Mouse (Mus musculus): ENCODE data around the gene Chst2. TPM values are rescaled to one million over a fixed set of nuclear protein-coding genes. Genes with fewer than 3 reads are reported as not detected.

The Chst2 gene
- polyA plus RNA-seq, 1 experiment from 2014 or later, result 12.1 TPM

DNA sequence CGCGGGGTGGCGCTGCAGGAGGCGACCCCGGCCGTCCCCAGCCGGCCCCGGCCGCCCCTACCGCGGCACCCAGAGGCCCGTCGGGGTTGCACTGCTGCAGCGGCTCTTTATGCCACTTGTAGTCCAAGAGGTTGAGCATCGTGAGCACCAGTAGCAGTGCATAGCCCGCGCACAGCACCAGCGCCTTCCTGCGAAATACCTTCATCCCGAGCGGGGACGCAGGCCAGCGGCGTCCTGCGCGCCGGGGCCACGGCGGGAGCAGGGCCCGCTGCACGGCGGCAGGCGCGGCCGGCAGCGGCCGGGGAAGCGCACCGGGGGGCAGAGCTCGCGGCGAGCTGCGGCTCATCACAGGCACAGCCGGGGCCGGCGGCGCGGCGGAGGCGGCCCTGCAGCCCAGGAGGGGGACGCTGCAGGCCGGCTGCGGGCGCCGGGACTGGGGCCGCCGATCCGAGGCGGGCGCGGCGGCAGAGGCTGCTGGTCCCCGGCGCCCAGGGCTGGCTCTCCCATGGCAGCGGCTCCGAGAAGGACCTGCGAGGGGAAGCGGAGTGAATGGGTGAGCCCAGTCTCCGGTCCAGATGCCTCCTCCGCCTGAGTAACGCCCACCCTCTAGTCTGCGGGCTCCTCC, 464 bp downstream of the Chst2 start:
- peaks cover 41% of the 10 kb centered on the region for H3K27me3 ChIP-seq
- WGBS, result under 1% methylated on average over 56 of the region's 72 CpGs
- peak overlapping the region; percentile 78 for H3K27ac ChIP-seq
- peak overlapping the region; percentile 55 for H3K4me3 ChIP-seq
- H3K9me3 ChIP-seq, result no peaks in the 10 kb centered on the region
- peak; percentile 19 for ATAC-seq (ENCODE audit: borderline replicate concordance, extremely low read depth, low FRiP score, low TSS enrichment)
- H3K4me1 ChIP-seq, result peaks cover 26% of the 10 kb centered on the region
- H3K4me2 ChIP-seq, result peak overlapping the region; percentile 82
- no peaks in the 10 kb centered on the region for H3K36me3 ChIP-seq
- H3K9ac ChIP-seq, result peak overlapping the region; percentile 62

DNA sequence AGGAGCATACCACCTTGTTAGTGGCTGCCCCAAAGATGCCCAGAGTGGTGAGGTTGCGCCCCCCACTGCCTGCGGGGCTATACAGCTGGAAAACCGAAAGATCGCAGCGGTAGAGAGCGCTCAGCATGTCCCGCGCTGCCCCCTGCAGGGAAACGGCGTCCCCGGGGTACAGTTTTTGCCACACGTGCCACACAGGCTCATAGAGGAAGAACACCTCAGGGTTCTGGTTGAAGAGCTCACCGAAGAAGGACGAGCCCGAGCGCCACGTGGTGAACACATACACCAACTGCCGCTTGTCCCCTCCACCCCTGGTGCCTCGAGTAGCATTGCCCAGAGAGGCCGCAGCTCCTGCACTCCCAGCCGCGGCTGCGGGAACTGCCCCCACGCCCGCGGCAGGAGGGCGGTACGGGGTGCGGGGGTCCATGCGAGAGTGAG, 994 bp downstream of the Chst2 start:
- ATAC-seq (ENCODE audit: borderline replicate concordance, extremely low read depth, low FRiP score, low TSS enrichment), result peak; percentile 11; the same call in 1 of the 2 replicates
- Histone ChIP-seq H3K27me3 (peaks cover 41% of the 10 kb centered on the region), H3K27ac (no peak overlapping the region), H3K9ac (peak overlapping the region; percentile 62), H3K4me1 (peaks cover 26% of the 10 kb centered on the region), H3K4me2 (peak overlapping the region; percentile 82), H3K36me3 (no peaks in the 10 kb centered on the region), H3K9me3 (no peaks in the 10 kb centered on the region), H3K4me3 (peak overlapping the region; percentile 55)
- 1% methylated on average over 29 of the region's 30 CpGs for WGBS

GRCm38 (mm10) chr9:95404811-95405465, 1.6 kb downstream of the Chst2 start:
- WGBS, result 70% methylated on average over 38 of the region's 38 CpGs
- peak overlapping the region; percentile 55 for H3K4me3 ChIP-seq
- H3K4me1 ChIP-seq, result peaks cover 26% of the 10 kb centered on the region
- 0 out of 2 replicates have a peak overlapping the region, but pooled peaks have one; percentile 17 for H3K9ac ChIP-seq
- no peak for ATAC-seq (ENCODE audit: borderline replicate concordance, extremely low read depth, low FRiP score, low TSS enrichment)
- peaks cover 41% of the 10 kb centered on the region for H3K27me3 ChIP-seq
- no peak overlapping the region for H3K27ac ChIP-seq
- no peaks in the 10 kb centered on the region for H3K36me3 ChIP-seq
- peak overlapping the region; percentile 82 for H3K4me2 ChIP-seq
- no peaks in the 10 kb centered on the region for H3K9me3 ChIP-seq

DNA sequence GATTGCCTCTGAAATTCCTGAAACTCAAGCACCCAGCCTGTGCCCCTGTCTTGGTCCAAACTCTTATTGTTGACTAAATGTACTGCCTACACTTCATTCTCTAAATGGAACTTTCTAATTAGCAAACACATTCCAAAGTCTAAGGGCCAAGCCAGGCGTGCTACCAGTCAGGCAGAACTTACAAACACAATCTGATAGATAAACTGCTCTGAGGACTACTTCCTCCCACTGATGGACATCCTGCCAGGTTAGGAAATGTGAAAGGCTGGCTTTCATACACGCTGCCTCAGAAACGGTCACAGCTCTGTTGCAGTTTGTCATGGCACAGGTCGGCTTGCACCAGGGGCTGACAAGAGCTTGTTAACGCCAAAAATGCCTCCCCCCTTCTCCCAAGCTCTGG, 4.8 kb downstream of the Chst2 start:
- WGBS, result 17% methylated on average over 5 of the region's 5 CpGs
- H3K36me3 ChIP-seq, result no peaks in the 10 kb centered on the region
- no peak overlapping the region for H3K9ac ChIP-seq
- peaks cover 23% of the 10 kb centered on the region for H3K27me3 ChIP-seq
- ATAC-seq (ENCODE audit: borderline replicate concordance, extremely low read depth, low FRiP score, low TSS enrichment), result no peak
- no peaks in the 10 kb centered on the region for H3K9me3 ChIP-seq
- no peak overlapping the region for H3K4me3 ChIP-seq
- H3K4me1 ChIP-seq, result peaks cover 18% of the 10 kb centered on the region
- H3K4me2 ChIP-seq, result no peak overlapping the region
- no peak overlapping the region for H3K27ac ChIP-seq

DNA sequence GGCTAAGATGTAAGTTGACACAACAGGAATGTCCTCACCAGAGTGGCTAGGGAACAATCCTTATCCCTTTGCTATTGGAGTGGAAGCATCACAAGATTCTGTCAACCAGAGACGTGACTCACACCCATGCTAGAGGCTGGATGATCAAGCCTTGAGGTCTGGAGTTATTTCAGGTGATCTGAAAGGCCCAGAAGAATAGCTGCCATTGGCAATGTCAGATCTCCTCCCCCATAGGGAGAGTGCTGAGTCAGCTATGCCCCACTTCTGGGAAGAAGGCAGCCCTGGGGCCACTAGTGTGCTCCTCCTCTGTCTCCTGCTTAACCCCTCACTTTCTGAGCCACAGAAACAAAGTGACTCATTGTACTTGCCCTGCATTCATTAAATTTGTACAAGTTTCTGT, 14.5 kb downstream of the Chst2 start:
- H3K27me3 ChIP-seq, result no peaks in the 10 kb centered on the region
- no peak overlapping the region for H3K27ac ChIP-seq
- 31% methylated on average over 1 of the region's 1 CpGs for WGBS
- no peak overlapping the region for H3K4me3 ChIP-seq
- no peaks in the 10 kb centered on the region for H3K36me3 ChIP-seq
- peaks cover 11% of the 10 kb centered on the region; the same call in 1 of the 2 replicates for H3K4me1 ChIP-seq
- H3K4me2 ChIP-seq, result no peak overlapping the region
- H3K9ac ChIP-seq, result no peak overlapping the region
- ATAC-seq (ENCODE audit: borderline replicate concordance, extremely low read depth, low FRiP score, low TSS enrichment), result peak; percentile 55; the same call in 1 of the 2 replicates
- H3K9me3 ChIP-seq, result no peaks in the 10 kb centered on the region

GRCm38 (mm10) chr9:95389956-95390355, 16.6 kb downstream of the Chst2 start:
- 71% methylated on average over 3 of the region's 3 CpGs for WGBS
- Histone ChIP-seq H3K9ac (no peak overlapping the region), H3K27ac (no peak overlapping the region), H3K4me1 (peaks cover 11% of the 10 kb centered on the region; the same call in 1 of the 2 replicates), H3K27me3 (no peaks in the 10 kb centered on the region), H3K4me2 (no peak overlapping the region), H3K36me3 (no peaks in the 10 kb centered on the region), H3K9me3 (no peaks in the 10 kb centered on the region), H3K4me3 (no peak overlapping the region)
- ATAC-seq (ENCODE audit: borderline replicate concordance, extremely low read depth, low FRiP score, low TSS enrichment), result no peak

DNA sequence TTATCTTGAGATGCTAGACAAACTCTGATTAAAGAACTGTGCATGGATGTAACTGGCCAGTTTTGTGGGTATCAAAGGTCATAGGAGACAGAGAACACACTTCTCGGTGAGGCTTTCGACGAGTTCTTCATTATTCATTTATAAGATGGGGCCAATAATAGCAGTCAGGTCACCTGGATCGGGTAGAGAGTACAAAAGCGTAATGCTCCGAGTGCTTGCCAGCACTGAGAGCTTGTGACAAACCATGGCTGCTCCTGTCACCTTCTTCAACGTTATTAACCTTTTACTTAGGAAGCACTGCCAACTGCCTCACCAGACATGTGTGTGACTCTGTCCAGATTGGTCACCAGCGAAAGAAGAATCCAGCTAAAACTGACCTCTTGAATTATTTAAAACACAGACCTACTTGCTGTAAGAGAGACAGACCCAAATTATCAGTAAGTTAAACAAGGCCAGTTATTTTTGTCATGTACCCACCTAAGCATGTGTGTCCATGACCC, 18.6 kb downstream of the Chst2 start:
- Histone ChIP-seq H3K4me2 (no peak overlapping the region), H3K27me3 (no peaks in the 10 kb centered on the region), H3K4me3 (no peak overlapping the region), H3K4me1 (peaks cover 11% of the 10 kb centered on the region; the same call in 1 of the 2 replicates), H3K27ac (no peak overlapping the region), H3K9me3 (no peaks in the 10 kb centered on the region), H3K9ac (no peak overlapping the region), H3K36me3 (no peaks in the 10 kb centered on the region)
- ATAC-seq (ENCODE audit: borderline replicate concordance, extremely low read depth, low FRiP score, low TSS enrichment), result no peak
- 70% methylated on average over 8 of the region's 8 CpGs for WGBS

- Histone ChIP-seq H3K27me3 (no peaks in the 10 kb centered on the region), H3K4me2 (no peak overlapping the region), H3K27ac (no peak overlapping the region), H3K9ac (no peak overlapping the region), H3K4me3 (no peak overlapping the region), H3K36me3 (no peaks in the 10 kb centered on the region), H3K9me3 (no peaks in the 10 kb centered on the region), H3K4me1 (0 out of 2 replicates have a peak, but pooled peaks cover 3% of the 10 kb centered on the region)
- 47% methylated on average over 1 of the region's 1 CpGs for WGBS
- no peak for ATAC-seq (ENCODE audit: borderline replicate concordance, extremely low read depth, low FRiP score, low TSS enrichment)
Measured at GRCm38 (mm10) chr9:95375966-95376365, 30.6 kb downstream of the Chst2 start.

- Histone ChIP-seq H3K27me3 (no peaks in the 10 kb centered on the region), H3K4me1 (no peaks in the 10 kb centered on the region), H3K4me2 (no peak overlapping the region), H3K36me3 (no peaks in the 10 kb centered on the region), H3K27ac (no peak overlapping the region), H3K9me3 (no peaks in the 10 kb centered on the region), H3K4me3 (no peak overlapping the region), H3K9ac (no peak overlapping the region)
- no peak for ATAC-seq (ENCODE audit: borderline replicate concordance, extremely low read depth, low FRiP score, low TSS enrichment)
- 50% methylated on average over 8 of the region's 8 CpGs for WGBS
Measured at GRCm38 (mm10) chr9:95375336-95375735, 31.2 kb downstream of the Chst2 start.

DNA sequence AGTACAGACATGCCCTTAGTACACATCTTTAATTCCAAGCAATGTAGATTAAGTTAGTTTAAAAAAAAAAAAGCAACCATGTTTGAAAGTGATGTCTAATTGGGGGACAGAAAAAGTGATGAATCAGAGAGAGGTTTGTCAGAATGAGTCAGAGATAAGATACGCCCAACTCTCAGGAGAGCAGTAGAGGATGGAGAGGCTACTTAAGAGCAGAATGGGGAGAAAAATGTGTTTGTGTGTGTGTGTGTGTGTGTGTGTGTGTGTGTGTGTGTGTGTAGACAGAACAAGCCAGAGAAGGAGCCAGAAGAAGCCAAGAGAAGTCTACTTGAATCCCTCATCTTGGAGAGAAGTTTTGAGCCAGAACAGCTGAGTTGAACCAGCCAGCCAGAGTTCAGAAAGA, 32.8 kb downstream of the Chst2 start:
- no peak overlapping the region for H3K9ac ChIP-seq
- no peak for ATAC-seq (ENCODE audit: borderline replicate concordance, extremely low read depth, low FRiP score, low TSS enrichment)
- H3K27ac ChIP-seq, result no peak overlapping the region
- no peaks in the 10 kb centered on the region for H3K4me1 ChIP-seq
- no peaks in the 10 kb centered on the region for H3K36me3 ChIP-seq
- no peaks in the 10 kb centered on the region for H3K27me3 ChIP-seq
- no peak overlapping the region for H3K4me3 ChIP-seq
- no peaks in the 10 kb centered on the region for H3K9me3 ChIP-seq
- H3K4me2 ChIP-seq, result no peak overlapping the region
- WGBS, result 79% methylated on average over 1 of the region's 1 CpGs

- WGBS, result 83% methylated on average over 3 of the region's 3 CpGs
- no peaks in the 10 kb centered on the region for H3K4me1 ChIP-seq
- no peak overlapping the region for H3K4me2 ChIP-seq
- no peaks in the 10 kb centered on the region for H3K27me3 ChIP-seq
- no peaks in the 10 kb centered on the region for H3K9me3 ChIP-seq
- ATAC-seq (ENCODE audit: borderline replicate concordance, extremely low read depth, low FRiP score, low TSS enrichment), result no peak
- no peaks in the 10 kb centered on the region for H3K36me3 ChIP-seq
- no peak overlapping the region for H3K4me3 ChIP-seq
- H3K9ac ChIP-seq, result no peak overlapping the region
- H3K27ac ChIP-seq, result no peak overlapping the region
Measured at GRCm38 (mm10) chr9:95365882-95366281, 40.6 kb downstream of the Chst2 start.

DNA sequence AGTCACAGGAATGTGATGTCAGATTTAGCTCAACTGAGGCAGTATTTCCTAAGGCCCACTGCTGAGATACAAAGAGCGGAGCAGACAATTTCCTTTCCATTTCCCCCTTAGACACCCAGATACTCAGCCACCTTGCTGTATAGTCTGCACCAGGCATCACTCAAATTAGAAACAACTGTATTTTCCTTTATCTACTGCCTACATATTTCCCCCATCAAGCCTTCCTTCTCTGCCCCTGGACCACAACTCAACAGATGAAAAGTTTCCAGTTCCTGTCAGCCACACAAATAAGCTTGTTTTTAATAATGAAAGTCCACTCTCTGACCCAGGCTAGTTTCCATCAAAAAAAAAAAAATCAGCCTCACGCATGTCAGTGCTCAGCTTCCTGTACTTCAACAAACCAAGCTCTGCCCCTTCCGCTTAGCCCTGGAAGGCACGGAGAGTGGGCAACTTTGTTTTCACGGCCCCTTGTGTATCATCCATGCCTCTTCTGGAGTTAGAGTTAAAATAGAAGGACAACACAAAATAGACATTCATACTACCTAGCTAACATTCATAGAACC, 52.6 kb downstream of the Chst2 start:
- no peak for ATAC-seq (ENCODE audit: borderline replicate concordance, extremely low read depth, low FRiP score, low TSS enrichment)
- Histone ChIP-seq H3K9me3 (no peaks in the 10 kb centered on the region), H3K27me3 (no peaks in the 10 kb centered on the region), H3K36me3 (no peaks in the 10 kb centered on the region), H3K4me2 (no peak overlapping the region), H3K4me1 (no peaks in the 10 kb centered on the region), H3K4me3 (no peak overlapping the region), H3K27ac (no peak overlapping the region), H3K9ac (no peak overlapping the region)
- 74% methylated on average over 5 of the region's 5 CpGs for WGBS
